Mouse (Mus musculus) hindbrain, embryonic 16.5 days (tissue): ENCODE data around the gene Hist1h4f. TPM values are rescaled to one million over a fixed set of nuclear protein-coding genes. Genes with fewer than 3 reads are reported as not detected.
"Not testable (repeated sequence)": the region's sequence is repeated elsewhere in the genome, so short reads cannot be mapped to it uniquely, and the experiment has no call there.

Experiments used
- ATAC-seq: fragments of 200-750 bp; cut with Nextera tagmentation; 2 replicates; pipeline ENCODE4 v1.8.0; 2017; ENCODE audit warnings: moderate TSS enrichment, moderate library complexity
- H3K27ac ChIP-seq: fragments of 300-500 bp; sonication (generic); 2 replicates; pipeline ENCODE4 v1.5.1; 2014; ENCODE audit warnings: low read depth, mild to moderate bottlenecking, control low read depth, low read length, moderate library complexity
- H3K27me3 ChIP-seq: fragments of 300-500 bp; sonication (generic); replicated peaks from 2 replicates; pipeline ENCODE4 v1.6.1; 2014; ENCODE audit warnings: low read length; ENCODE audit not compliant: control insufficient read depth, insufficient read depth
- H3K36me3 ChIP-seq: fragments of 300-500 bp; sonication (generic); 2 replicates; pipeline ENCODE4 v1.6.1; 2014; ENCODE audit warnings: mild to moderate bottlenecking, low read length, moderate library complexity, mixed read lengths; ENCODE audit not compliant: control insufficient read depth, insufficient read depth
- H3K4me1 ChIP-seq: fragments of 300-500 bp; sonication (generic); 2 replicates; pipeline ENCODE4 v1.6.1; 2014; ENCODE audit warnings: low read depth, low read length; ENCODE audit not compliant: control insufficient read depth, insufficient read depth
- H3K4me2 ChIP-seq: fragments of 300-500 bp; sonication (generic); 2 replicates; pipeline ENCODE4 v1.6.1; 2014; ENCODE audit warnings: mild to moderate bottlenecking, low read length, control low read depth, moderate library complexity
- H3K4me3 ChIP-seq: fragments of 300-500 bp; sonication (generic); 2 replicates; pipeline ENCODE4 v1.5.1; 2014; ENCODE audit warnings: mild to moderate bottlenecking, low read length, control low read depth, moderate library complexity
- H3K9ac ChIP-seq: fragments of 300-500 bp; sonication (generic); 2 replicates; pipeline ENCODE4 v1.6.1; 2014; ENCODE audit warnings: low read depth, mild to moderate bottlenecking, control low read depth, low read length, moderate library complexity
- H3K9me3 ChIP-seq: fragments of 300-500 bp; sonication (generic); 2 replicates; pipeline ENCODE4 v1.6.1; 2014; ENCODE audit warnings: mild to moderate bottlenecking, low read length, moderate library complexity; ENCODE audit not compliant: control insufficient read depth
- WGBS: fragments of 180-500 bp; shearing (Covaris S2); extraction: QIAGEN DNeasy Blood & Tissue Kit; methylation state at CpG from one replicate; pipeline ENCODE4 v1.1.7; 2014; 5-methylcytosine and 5-hydroxymethylcytosine counted together
- polyA plus RNA-seq: library from polyadenylated mRNA; unstranded; fragments of >200 nt; fragmentation: Nextera tagmentation; extraction: Ambion mirVana; gene quantifications from 2 replicates; pipeline ENCODE4 v1.2.1, GENCODE M21; 2015

Gene Hist1h4f
- polyA plus RNA-seq, 1 experiment from 2014 or later, result not detected

- not testable (repeated sequence) for H3K27ac ChIP-seq, H3K4me1 ChIP-seq, H3K9ac ChIP-seq, H3K36me3 ChIP-seq, H3K27me3 ChIP-seq, H3K9me3 ChIP-seq, ATAC-seq, H3K4me2 ChIP-seq, H3K4me3 ChIP-seq
- 17% methylated on average over 2 of the region's 2 CpGs for WGBS
These were observed 9.3 kb upstream of the Hist1h4f start for GRCm38 (mm10) chr13:23560699-23561098.

- 67% methylated on average over 3 of the region's 3 CpGs for WGBS
- no peak overlapping the region for H3K4me2 ChIP-seq
- ATAC-seq, result no peak
- H3K4me3 ChIP-seq, result no peak overlapping the region
- no peaks in the 10 kb centered on the region for H3K9me3 ChIP-seq
- no peaks in the 10 kb centered on the region for H3K36me3 ChIP-seq
- no peak overlapping the region for H3K9ac ChIP-seq
- no peak overlapping the region for H3K27ac ChIP-seq
- H3K4me1 ChIP-seq, result peaks cover 9% of the 10 kb centered on the region
- H3K27me3 ChIP-seq, result no peaks in the 10 kb centered on the region
These were observed 5.5 kb upstream of the Hist1h4f start for GRCm38 (mm10) chr13:23556906-23557305.

GRCm38 (mm10) chr13:23555839-23556416 is 4.5 kb upstream of the Hist1h4f start:
- peak overlapping the region; percentile 70 for H3K9ac ChIP-seq
- peak overlapping the region; percentile 54 for H3K4me3 ChIP-seq
- H3K4me1 ChIP-seq, result peaks cover 9% of the 10 kb centered on the region
- H3K27ac ChIP-seq, result peak overlapping the region; percentile 82
- peak; percentile 86 for ATAC-seq
- 0% methylated on average over 18 of the region's 18 CpGs for WGBS
- no peaks in the 10 kb centered on the region for H3K36me3 ChIP-seq
- no peaks in the 10 kb centered on the region for H3K27me3 ChIP-seq
- no peaks in the 10 kb centered on the region for H3K9me3 ChIP-seq
- H3K4me2 ChIP-seq, result peak overlapping the region; percentile 100

DNA sequence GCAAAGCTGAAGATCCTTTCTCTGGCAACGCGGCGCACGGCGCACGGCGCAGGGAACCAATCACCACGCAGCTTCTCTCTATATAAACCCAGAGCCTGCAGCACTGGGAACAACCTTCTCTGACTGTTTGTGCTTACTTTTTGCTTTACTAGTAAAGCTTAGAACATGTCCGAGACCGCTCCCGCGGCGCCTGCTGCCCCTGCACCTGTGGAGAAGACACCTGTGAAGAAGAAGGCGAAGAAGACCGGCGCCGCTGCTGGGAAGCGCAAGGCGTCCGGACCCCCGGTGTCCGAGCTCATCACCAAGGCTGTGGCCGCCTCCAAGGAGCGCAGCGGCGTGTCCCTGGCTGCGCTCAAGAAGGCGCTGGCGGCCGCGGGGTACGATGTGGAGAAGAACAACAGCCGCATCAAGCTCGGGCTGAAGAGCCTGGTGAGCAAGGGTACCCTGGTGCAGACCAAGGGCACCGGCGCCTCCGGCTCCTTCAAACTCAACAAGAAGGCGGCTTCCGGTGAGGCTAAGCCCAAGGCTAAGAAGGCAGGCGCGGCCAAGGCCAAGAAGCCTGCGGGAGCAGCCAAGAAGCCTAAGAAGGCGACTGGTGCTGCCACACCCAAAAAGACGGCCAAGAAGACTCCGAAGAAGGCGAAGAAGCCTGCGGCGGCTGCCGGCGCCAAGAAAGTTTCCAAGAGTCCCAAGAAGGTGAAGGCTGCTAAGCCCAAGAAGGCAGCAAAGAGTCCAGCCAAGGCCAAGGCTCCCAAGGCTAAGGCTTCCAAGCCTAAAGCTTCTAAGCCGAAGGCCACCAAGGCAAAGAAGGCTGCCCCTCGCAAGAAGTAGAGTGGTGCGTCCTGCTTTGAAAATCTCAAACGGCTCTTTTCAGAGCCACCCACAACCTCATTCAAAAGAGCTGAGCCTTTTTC is 3.7 kb upstream of the Hist1h4f start:
- Histone ChIP-seq H3K9ac (peak overlapping the region; percentile 70), H3K36me3 (no peaks in the 10 kb centered on the region), H3K27ac (peak overlapping the region; percentile 82), H3K4me3 (peak overlapping the region; percentile 54), H3K4me1 (peaks cover 13% of the 10 kb centered on the region), H3K27me3 (no peaks in the 10 kb centered on the region), H3K4me2 (peak overlapping the region; percentile 100), H3K9me3 (no peaks in the 10 kb centered on the region)
- peak; percentile 72 for ATAC-seq
- under 1% methylated on average over 48 of the region's 54 CpGs for WGBS

GRCm38 (mm10) chr13:23554393-23554792 is 2.9 kb upstream of the Hist1h4f start:
- Histone ChIP-seq H3K27me3 (no peaks in the 10 kb centered on the region), H3K4me2 (peak overlapping the region; percentile 100), H3K36me3 (no peaks in the 10 kb centered on the region), H3K9me3 (no peaks in the 10 kb centered on the region), H3K9ac (peak overlapping the region; percentile 70), H3K4me3 (peak overlapping the region; percentile 54), H3K27ac (peak overlapping the region; percentile 82; the same call in 1 of the 2 replicates), H3K4me1 (peaks cover 13% of the 10 kb centered on the region)
- WGBS, result 21% methylated on average over 9 of the region's 9 CpGs
- no peak for ATAC-seq

DNA sequence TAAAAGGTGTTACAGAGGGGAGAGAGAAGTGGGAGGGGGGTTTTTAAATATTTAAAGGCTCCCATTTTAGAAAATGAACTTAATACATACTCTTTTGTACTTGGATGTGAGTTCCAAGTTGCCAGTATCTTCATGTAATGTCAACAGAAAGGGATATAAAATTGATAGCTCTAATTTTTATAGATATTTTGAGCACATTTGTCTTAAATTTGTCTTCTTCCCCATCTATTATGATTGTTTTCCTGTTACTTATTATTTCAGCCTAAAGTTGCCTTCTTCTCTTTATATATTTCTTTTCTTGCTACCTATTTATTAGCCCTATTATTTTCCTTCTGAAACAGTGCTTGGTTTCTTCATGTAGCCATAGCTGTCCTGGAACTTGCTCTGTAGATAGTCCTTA is 1.5 kb upstream of the Hist1h4f start, which contains the start of gene Hist1h1d:
Gene Hist1h1d (plus strand): TSS at position 301 of the 400 bp plus-strand sequence.
- Histone ChIP-seq H3K4me1 (peaks cover 13% of the 10 kb centered on the region), H3K9ac (no peak within 1 kb of the TSS), H3K9me3 (no peaks in the 10 kb centered on the region), H3K36me3 (no peaks in the 10 kb centered on the region), H3K4me3 (no peak within 1 kb of the TSS), H3K27ac (peak within 1 kb of the TSS; percentile 20; the same call in 1 of the 2 replicates), H3K4me2 (no peak within 1 kb of the TSS; the same call in 1 of the 2 replicates), H3K27me3 (no peaks in the 10 kb centered on the region)
- no peak for ATAC-seq

- 51% methylated on average over 8 of the region's 8 CpGs for WGBS
These were observed 775 bp upstream of the Hist1h4f start for GRCm38 (mm10) chr13:23551931-23552914.

GRCm38 (mm10) chr13:23550761-23551145 is 695 bp downstream of the Hist1h4f start:
- Histone ChIP-seq H3K4me2 (peak overlapping the region; percentile 66), H3K27ac (peak overlapping the region; percentile 76), H3K36me3 (no peaks in the 10 kb centered on the region), H3K4me1 (peaks cover 10% of the 10 kb centered on the region), H3K27me3 (no peaks in the 10 kb centered on the region), H3K9me3 (no peaks in the 10 kb centered on the region), H3K4me3 (peak overlapping the region; percentile 46), H3K9ac (peak overlapping the region; percentile 17; the same call in 1 of the 2 replicates)
- no peak for ATAC-seq
- 6% methylated on average over 3 of the region's 3 CpGs for WGBS

More at GRCm38 (mm10) chr13:23551931-23552914, 775 bp upstream of the Hist1h4f start:
- Histone ChIP-seq H3K9me3 (no peaks in the 10 kb centered on the region), H3K9ac (no peak overlapping the region), H3K27ac (peak overlapping the region; percentile 76), H3K4me2 (peak overlapping the region; percentile 66), H3K4me1 (peaks cover 13% of the 10 kb centered on the region), H3K36me3 (no peaks in the 10 kb centered on the region), H3K27me3 (no peaks in the 10 kb centered on the region), H3K4me3 (peak overlapping the region; percentile 46)
- no peak for ATAC-seq
